Mouse (Mus musculus): ENCODE data around the gene Ifnar2. TPM values are rescaled to one million over a fixed set of nuclear protein-coding genes. Genes with fewer than 3 reads are reported as not detected.
"Not testable (repeated sequence)": the region's sequence is repeated elsewhere in the genome, so short reads cannot be mapped to it uniquely, and the experiment has no call there.

Ifnar2 gene
- polyA plus RNA-seq, 1 experiment from 2014 or later = 70.3 TPM

- not testable (repeated sequence) for H3K4me3 ChIP-seq; H3K36me3 ChIP-seq; H3K4me2 ChIP-seq; H3K9ac ChIP-seq; H3K27ac ChIP-seq; ATAC-seq (ENCODE audit: borderline replicate concordance, extremely low read depth, low FRiP score, low TSS enrichment); H3K9me3 ChIP-seq; H3K27me3 ChIP-seq
- WGBS = 38% methylated on average over 1 of the region's 1 CpGs
- H3K4me1 ChIP-seq = peaks cover 13% of the 10 kb centered on the region
Measured at GRCm38 (mm10) chr16:91438599-91438998, 66.0 kb downstream of the Ifnar2 start.

- 9% methylated on average over 7 of the region's 7 CpGs for WGBS
- Histone ChIP-seq H3K9ac (no peak overlapping the region), H3K36me3 (no peaks in the 10 kb centered on the region), H3K27me3 (no peaks in the 10 kb centered on the region), H3K4me3 (no peak overlapping the region), H3K9me3 (no peaks in the 10 kb centered on the region), H3K4me1 (peaks cover 13% of the 10 kb centered on the region), H3K4me2 (no peak overlapping the region; the same call in 1 of the 2 replicates), H3K27ac (peak overlapping the region; percentile 46; the same call in 1 of the 2 replicates)
- ATAC-seq (ENCODE audit: borderline replicate concordance, extremely low read depth, low FRiP score, low TSS enrichment) = peak; percentile 89; the same call in 1 of the 2 replicates
Measured at GRCm38 (mm10) chr16:91441366-91441765, 68.8 kb downstream of the Ifnar2 start.

GRCm38 (mm10) chr16:91441811-91442240 lies 69.2 kb downstream of the Ifnar2 start:
- H3K27ac ChIP-seq = peak overlapping the region; percentile 46

GRCm38 (mm10) chr16:91442446-91442845 lies 69.9 kb downstream of the Ifnar2 start:
- no peaks in the 10 kb centered on the region for H3K9me3 ChIP-seq
- H3K4me2 ChIP-seq = no peak overlapping the region
- WGBS = 63% methylated on average over 4 of the region's 4 CpGs
- peaks cover 19% of the 10 kb centered on the region for H3K4me1 ChIP-seq
- no peak overlapping the region for H3K27ac ChIP-seq
- H3K36me3 ChIP-seq = no peaks in the 10 kb centered on the region
- no peak overlapping the region for H3K9ac ChIP-seq
- H3K4me3 ChIP-seq = no peak overlapping the region
- ATAC-seq (ENCODE audit: borderline replicate concordance, extremely low read depth, low FRiP score, low TSS enrichment) = no peak
- H3K27me3 ChIP-seq = no peaks in the 10 kb centered on the region

More at GRCm38 (mm10) chr16:91441811-91442240, 69.2 kb downstream of the Ifnar2 start:
- no peak overlapping the region for H3K4me3 ChIP-seq
- H3K4me1 ChIP-seq = peaks cover 13% of the 10 kb centered on the region
- ATAC-seq (ENCODE audit: borderline replicate concordance, extremely low read depth, low FRiP score, low TSS enrichment) = peak; percentile 86; the same call in 1 of the 2 replicates
- no peak overlapping the region for H3K9ac ChIP-seq
- H3K27me3 ChIP-seq = no peaks in the 10 kb centered on the region
- no peak overlapping the region; the same call in 1 of the 2 replicates for H3K4me2 ChIP-seq
- no peaks in the 10 kb centered on the region for H3K9me3 ChIP-seq
- H3K36me3 ChIP-seq = no peaks in the 10 kb centered on the region
- WGBS = 71% methylated on average over 7 of the region's 7 CpGs

GRCm38 (mm10) chr16:91443211-91443611 lies 70.6 kb downstream of the Ifnar2 start:
- Histone ChIP-seq H3K27me3 (no peaks in the 10 kb centered on the region), H3K9me3 (no peaks in the 10 kb centered on the region), H3K27ac (no peak overlapping the region), H3K4me3 (no peak overlapping the region), H3K4me1 (peaks cover 22% of the 10 kb centered on the region), H3K4me2 (no peak overlapping the region), H3K9ac (no peak overlapping the region), H3K36me3 (no peaks in the 10 kb centered on the region)
- no peak for ATAC-seq (ENCODE audit: borderline replicate concordance, extremely low read depth, low FRiP score, low TSS enrichment)
- WGBS = 73% methylated on average over 8 of the region's 8 CpGs

- H3K9me3 ChIP-seq = no peaks in the 10 kb centered on the region
- no peaks in the 10 kb centered on the region for H3K36me3 ChIP-seq
- no peak overlapping the region for H3K4me2 ChIP-seq
- H3K9ac ChIP-seq = no peak overlapping the region
- no peak for ATAC-seq (ENCODE audit: borderline replicate concordance, extremely low read depth, low FRiP score, low TSS enrichment)
- WGBS = 76% methylated on average over 4 of the region's 4 CpGs
- peaks cover 22% of the 10 kb centered on the region for H3K4me1 ChIP-seq
- no peaks in the 10 kb centered on the region for H3K27me3 ChIP-seq
- no peak overlapping the region for H3K4me3 ChIP-seq
- no peak overlapping the region for H3K27ac ChIP-seq
Measured at GRCm38 (mm10) chr16:91444847-91445246, 72.3 kb downstream of the Ifnar2 start.

- Histone ChIP-seq H3K4me3 (no peak overlapping the region), H3K27me3 (no peaks in the 10 kb centered on the region), H3K9ac (no peak overlapping the region), H3K4me1 (peaks cover 22% of the 10 kb centered on the region), H3K9me3 (no peaks in the 10 kb centered on the region), H3K27ac (no peak overlapping the region), H3K4me2 (no peak overlapping the region), H3K36me3 (no peaks in the 10 kb centered on the region)
- 67% methylated on average over 5 of the region's 5 CpGs for WGBS
- ATAC-seq (ENCODE audit: borderline replicate concordance, extremely low read depth, low FRiP score, low TSS enrichment) = no peak
Measured at GRCm38 (mm10) chr16:91445566-91445965, 73.0 kb downstream of the Ifnar2 start.

GRCm38 (mm10) chr16:91446778-91447511 lies 74.4 kb downstream of the Ifnar2 start:
- peaks cover 11% of the 10 kb centered on the region for H3K4me1 ChIP-seq
- H3K4me2 ChIP-seq = no peak overlapping the region
- no peaks in the 10 kb centered on the region for H3K27me3 ChIP-seq
- no peak for ATAC-seq (ENCODE audit: borderline replicate concordance, extremely low read depth, low FRiP score, low TSS enrichment)
- no peak overlapping the region for H3K4me3 ChIP-seq
- H3K9me3 ChIP-seq = no peaks in the 10 kb centered on the region
- H3K27ac ChIP-seq = no peak overlapping the region
- no peak overlapping the region for H3K9ac ChIP-seq
- 71% methylated on average over 8 of the region's 8 CpGs for WGBS
- no peaks in the 10 kb centered on the region for H3K36me3 ChIP-seq

GRCm38 (mm10) chr16:91447512-91447900 lies 74.9 kb downstream of the Ifnar2 start:
- H3K27me3 ChIP-seq = no peaks in the 10 kb centered on the region
- H3K4me3 ChIP-seq = no peak overlapping the region
- peaks cover 16% of the 10 kb centered on the region for H3K4me1 ChIP-seq
- H3K4me2 ChIP-seq = no peak overlapping the region
- H3K9ac ChIP-seq = no peak overlapping the region
- WGBS = 61% methylated on average over 6 of the region's 6 CpGs
- H3K36me3 ChIP-seq = no peaks in the 10 kb centered on the region
- no peak overlapping the region for H3K27ac ChIP-seq
- H3K9me3 ChIP-seq = no peaks in the 10 kb centered on the region
- ATAC-seq (ENCODE audit: borderline replicate concordance, extremely low read depth, low FRiP score, low TSS enrichment) = no peak

- Histone ChIP-seq H3K9ac (no peak overlapping the region), H3K27ac (no peak overlapping the region), H3K4me2 (no peak overlapping the region), H3K4me1 (peaks cover 21% of the 10 kb centered on the region), H3K4me3 (no peak overlapping the region), H3K36me3 (no peaks in the 10 kb centered on the region), H3K9me3 (no peaks in the 10 kb centered on the region), H3K27me3 (no peaks in the 10 kb centered on the region)
- 89% methylated on average over 5 of the region's 5 CpGs for WGBS
- ATAC-seq (ENCODE audit: borderline replicate concordance, extremely low read depth, low FRiP score, low TSS enrichment) = peak; percentile 39; the same call in 1 of the 2 replicates
Measured at GRCm38 (mm10) chr16:91448088-91448487, 75.5 kb downstream of the Ifnar2 start.

- 77% methylated on average over 7 of the region's 7 CpGs for WGBS
- H3K27me3 ChIP-seq = no peaks in the 10 kb centered on the region
- peaks cover 22% of the 10 kb centered on the region for H3K4me1 ChIP-seq
- no peak overlapping the region for H3K27ac ChIP-seq
- H3K4me3 ChIP-seq = no peak overlapping the region
- no peak overlapping the region for H3K9ac ChIP-seq
- no peak overlapping the region for H3K4me2 ChIP-seq
- H3K9me3 ChIP-seq = no peaks in the 10 kb centered on the region
- H3K36me3 ChIP-seq = no peaks in the 10 kb centered on the region
- ATAC-seq (ENCODE audit: borderline replicate concordance, extremely low read depth, low FRiP score, low TSS enrichment) = no peak
Measured at GRCm38 (mm10) chr16:91448895-91449294, 76.3 kb downstream of the Ifnar2 start.

GRCm38 (mm10) chr16:91450137-91451064 lies 77.8 kb downstream of the Ifnar2 start:
- peak overlapping the region; percentile 65 for H3K27ac ChIP-seq

More at GRCm38 (mm10) chr16:91450137-91451064, 77.8 kb downstream of the Ifnar2 start:
- peaks cover 22% of the 10 kb centered on the region for H3K4me1 ChIP-seq
- no peak overlapping the region for H3K9ac ChIP-seq
- no peaks in the 10 kb centered on the region for H3K36me3 ChIP-seq
- H3K27me3 ChIP-seq = no peaks in the 10 kb centered on the region
- no peak overlapping the region for H3K4me3 ChIP-seq
- 69% methylated on average over 12 of the region's 12 CpGs for WGBS
- H3K9me3 ChIP-seq = no peaks in the 10 kb centered on the region
- ATAC-seq (ENCODE audit: borderline replicate concordance, extremely low read depth, low FRiP score, low TSS enrichment) = no peak
- no peak overlapping the region for H3K4me2 ChIP-seq

Measured in lung, embryonic 15.5 days (tissue).